8 mouse cellular contexts compared by ENCODE assay signal in genomic region chr10:81570831-81571500, GRCm38 (mm10). TPM values are rescaled to one million over a fixed set of nuclear protein-coding genes. Genes with fewer than 3 reads are reported as not detected.
DNase-seq lines count a peak whose midpoint lies in the region; ATAC-seq and TF ChIP-seq lines count a peak whose summit lies in the region.

No protein-coding gene starts in this region.

- DNase-seq in c-Kit-negative CD71-positive TER-119-positive erythroid progenitor cells, embryonic 14.5 days (ENCODE audit: low read depth, low spot score): peak; percentile 62
- DNase-seq in fibroblast of lung, adult 2 months (ENCODE audit: low read depth): peak; percentile 71
- peak; percentile 99 for DNase-seq in kidney, postnatal 10 days
- DNase-seq in liver, embryonic 11.5 days (ENCODE audit: low spot score): peak; percentile 94
- DNase-seq in spleen, postnatal 4 days (ENCODE audit: low spot score in 2 of 2): peak; percentile 77 to 88

- under 1% methylated on average over 31 of the region's 34 CpGs for WGBS in heart, embryonic 14.5 days
- under 1% methylated on average over 34 of the region's 34 CpGs for WGBS in liver, embryonic 11.5 days

- H3K9me3 ChIP-seq in heart, embryonic 14.5 days (ENCODE audit: control insufficient read depth, low read length): no peaks in the 10 kb centered on the region
- no peaks in the 10 kb centered on the region for H3K9me3 ChIP-seq in liver, embryonic 11.5 days (ENCODE audit: control insufficient read depth, low read length)

- H3K27me3 ChIP-seq in heart, embryonic 14.5 days (ENCODE audit: control insufficient read depth, insufficient read depth, low read length): no peaks in the 10 kb centered on the region
- peaks cover 18% of the 10 kb centered on the region for H3K27me3 ChIP-seq in liver, embryonic 11.5 days (replicated peaks; ENCODE audit: control insufficient read depth, insufficient read depth, low read length)
- H3K27me3 ChIP-seq in myocyte (ENCODE audit: control insufficient read depth, insufficient read depth, insufficient read length): no peaks in the 10 kb centered on the region

- peak; percentile 52 for TF ChIP-seq POLR2A in myocyte (IDR thresholded peaks at IDR 0.05; ENCODE audit: insufficient read length, low read depth)

- H3K79me2 ChIP-seq in myocyte (ENCODE audit: control insufficient read depth, insufficient read depth): no peaks in the 10 kb centered on the region

- H3ac ChIP-seq in myocyte (ENCODE audit: control insufficient read depth, insufficient read length): no peak overlapping the region

- H3K4me2 ChIP-seq in heart, embryonic 14.5 days (ENCODE audit: low read length): peak overlapping the region; percentile 75
- H3K4me2 ChIP-seq in liver, embryonic 11.5 days: peak overlapping the region; percentile 97
- H3K4me2 ChIP-seq in myocyte (ENCODE audit: low read depth): peak overlapping the region; percentile 100

- peak overlapping the region; percentile 82 to 89 for H3K27ac ChIP-seq in heart, embryonic 14.5 days (replicated peaks in 1 of 2; ENCODE audit: control insufficient read depth in 1 of 2, insufficient read depth in 1 of 2, low read depth in 2 of 2, low read length in 2 of 2)
- H3K27ac ChIP-seq in liver, embryonic 11.5 days (ENCODE audit: low read depth, low read length): peak overlapping the region; percentile 76

- H3K4me1 ChIP-seq in heart, embryonic 14.5 days (ENCODE audit: control insufficient read depth in 2 of 2, insufficient read depth in 2 of 2, low read length in 2 of 2): peaks cover 40 to 44% of the 10 kb centered on the region in 2 experiments
- peaks cover 64% of the 10 kb centered on the region for H3K4me1 ChIP-seq in liver, embryonic 11.5 days (replicated peaks; ENCODE audit: control insufficient read depth, insufficient read depth, low read length)

- peaks cover 14% of the 10 kb centered on the region for H3K36me3 ChIP-seq in heart, embryonic 14.5 days (ENCODE audit: control insufficient read depth, insufficient read depth, low read length)
- peaks cover 6% of the 10 kb centered on the region for H3K36me3 ChIP-seq in liver, embryonic 11.5 days (ENCODE audit: control insufficient read depth, insufficient read depth, low read length)
- H3K36me3 ChIP-seq in myocyte (ENCODE audit: control insufficient read depth, insufficient read depth): peaks cover 3% of the 10 kb centered on the region

- peak overlapping the region; percentile 72 for H3K9ac ChIP-seq in heart, embryonic 14.5 days (ENCODE audit: low read length)
- peak overlapping the region; percentile 42 for H3K9ac ChIP-seq in liver, embryonic 11.5 days (ENCODE audit: low read depth, low read length)

- peak; percentile 70 for ATAC-seq in CD4-positive, CD25-positive, alpha-beta regulatory T cell, adult 4 months
- ATAC-seq in heart, embryonic 14.5 days (ENCODE audit: insufficient number of reproducible peaks, insufficient read depth, low FRiP score, low read depth): peak; percentile 48
- peak; percentile 47 for ATAC-seq in liver, embryonic 11.5 days (replicated peaks; ENCODE audit: low FRiP score)

- H3K4me3 ChIP-seq in heart, embryonic 14.5 days (ENCODE audit: control insufficient read depth in 1 of 2, insufficient read depth in 1 of 2, low read depth in 1 of 2, low read length in 2 of 2): peak overlapping the region; percentile 44 to 49
- peak overlapping the region; percentile 52 for H3K4me3 ChIP-seq in liver, embryonic 11.5 days (ENCODE audit: low read depth, low read length)
- peak overlapping the region; percentile 32 for H3K4me3 ChIP-seq in myocyte

TF ChIP-seq in myocyte, 11 proteins besides CTCF, POLR2A, EP300 and RAD21:
- TF ChIP-seq POLR2AphosphoS2 (IDR thresholded peaks at IDR 0.05; ENCODE audit: insufficient read length, low read depth) (peak; percentile 43), MYOD1 (IDR thresholded peaks at IDR 0.05; ENCODE audit: control insufficient read depth in 1 of 3, insufficient read length in 2 of 3, low read depth in 2 of 3) (peak; percentile 51 to 97 (median 94)), MAX (IDR thresholded peaks at IDR 0.05; ENCODE audit: low read depth) (no peak), TCF3 (IDR thresholded peaks at IDR 0.05; ENCODE audit: insufficient read length, low read depth) (peak; percentile 92), MYOG (IDR thresholded peaks at IDR 0.05; ENCODE audit: control insufficient read depth in 1 of 3, insufficient read depth in 1 of 3, insufficient read length in 2 of 3, low read depth in 2 of 3) (peak in 2 of 3 experiments; percentile 15 to 72)
TF ChIP-seq in myocyte: peak in this region for 4.

RNA-seq across cellular contexts. Expression of gene Tle2, which starts 3.4 kb away (rescaled TPM):
- polyA plus RNA-seq in CD4-positive, CD25-positive, alpha-beta regulatory T cell, adult 4 months (2017; shearing (Covaris generic)): under 1 TPM in 1 of 2 experiments, not detected in 1; 0.78 TPM
- 21.6 and 21.8 TPM in 2 replicates for polyA plus RNA-seq in heart, embryonic 14.5 days (2014; fragmentation: Nextera tagmentation; extraction: Ambion mirVana)
- polyA plus RNA-seq in liver, embryonic 11.5 days (2014; fragmentation: Nextera tagmentation; extraction: Ambion mirVana): 5.1 and 6.9 TPM in 2 replicates
- 11.3 TPM for polyA plus RNA-seq in myocyte (2012; fragmentation: generic; extraction: Trizol)

RNA-seq across cellular contexts. Expression of gene Aes, which starts 11.7 kb away (rescaled TPM):
- 100 to 1,000 TPM; 103 to 139 TPM for polyA plus RNA-seq in CD4-positive, CD25-positive, alpha-beta regulatory T cell, adult 4 months (2017; shearing (Covaris generic))
- 367 and 598 TPM in 2 replicates for polyA plus RNA-seq in heart, embryonic 14.5 days (2014; fragmentation: Nextera tagmentation; extraction: Ambion mirVana)
- polyA plus RNA-seq in liver, embryonic 11.5 days (2014; fragmentation: Nextera tagmentation; extraction: Ambion mirVana): 213 and 229 TPM in 2 replicates
- 639 TPM for polyA plus RNA-seq in myocyte (2012; fragmentation: generic; extraction: Trizol)

RNA-seq across cellular contexts. Expression of gene Gna11, which starts 26.0 kb away (rescaled TPM):
- polyA plus RNA-seq in CD4-positive, CD25-positive, alpha-beta regulatory T cell, adult 4 months (2017; shearing (Covaris generic)): 10 to 100 TPM; 28.5 to 42.5 TPM
- polyA plus RNA-seq in heart, embryonic 14.5 days (2014; fragmentation: Nextera tagmentation; extraction: Ambion mirVana): 54.9 and 57.4 TPM in 2 replicates
- 46.4 and 47.0 TPM in 2 replicates for polyA plus RNA-seq in liver, embryonic 11.5 days (2014; fragmentation: Nextera tagmentation; extraction: Ambion mirVana)
- polyA plus RNA-seq in myocyte (2012; fragmentation: generic; extraction: Trizol): 58.2 TPM

RNA-seq across cellular contexts. Expression of gene Tle6, which starts 29.9 kb away (rescaled TPM):
- polyA plus RNA-seq in CD4-positive, CD25-positive, alpha-beta regulatory T cell, adult 4 months (2017; shearing (Covaris generic)): 1 to 10 TPM in 1 of 2 experiments, not detected in 1; 2.8 TPM
- polyA plus RNA-seq in heart, embryonic 14.5 days (2014; fragmentation: Nextera tagmentation; extraction: Ambion mirVana): 30.7 and 35.3 TPM in 2 replicates
- polyA plus RNA-seq in liver, embryonic 11.5 days (2014; fragmentation: Nextera tagmentation; extraction: Ambion mirVana): 13.2 and 16.7 TPM in 2 replicates
- polyA plus RNA-seq in myocyte (2012; fragmentation: generic; extraction: Trizol): 15.3 TPM

RNA-seq across cellular contexts. Expression of gene BC025920, which starts 35.1 kb away (rescaled TPM):
- polyA plus RNA-seq in CD4-positive, CD25-positive, alpha-beta regulatory T cell, adult 4 months (2017; shearing (Covaris generic)): 1 to 10 TPM; 3.6 to 3.8 TPM
- polyA plus RNA-seq in heart, embryonic 14.5 days (2014; fragmentation: Nextera tagmentation; extraction: Ambion mirVana): 0.35 and 0.84 TPM in 2 replicates
- 0.81 and 1.1 TPM in 2 replicates for polyA plus RNA-seq in liver, embryonic 11.5 days (2014; fragmentation: Nextera tagmentation; extraction: Ambion mirVana)
- polyA plus RNA-seq in myocyte (2012; fragmentation: generic; extraction: Trizol): 0.78 TPM

Comparison
In these comparisons a context has a peak if more than half of its experiments do, and no peak if none do; other contexts are left out.
1. Peak in every context shown above with its lines: DNase-seq, ATAC-seq, H3K4me3 ChIP-seq and H3K27ac ChIP-seq.